Mouse (Mus musculus) bone marrow, adult 2 months (tissue): ENCODE data around the gene Syt9. TPM values are rescaled to one million over a fixed set of nuclear protein-coding genes. Genes with fewer than 3 reads are reported as not detected.

ENCODE experiments used
- H3K27ac ChIP-seq: fragments of 200-500 bp; 2 replicates; pipeline ENCODE4 v1.5.1; 2012; ENCODE audit warnings: low read depth, mild to moderate bottlenecking, control low read depth, inconsistent platforms, low read length; ENCODE audit not compliant: control insufficient read depth, poor library complexity, insufficient read depth
- H3K4me1 ChIP-seq: fragments of 200-500 bp; 2 replicates; pipeline ENCODE4 v1.6.1; 2011; ENCODE audit warnings: low read length; ENCODE audit not compliant: control insufficient read depth, insufficient read depth
- H3K4me3 ChIP-seq: fragments of 200-500 bp; replicated peaks from 2 replicates; pipeline ENCODE3; 2011; ENCODE audit warnings: mild to moderate bottlenecking, low read depth, low read length, control low read depth; ENCODE audit not compliant: control insufficient read depth
- CTCF ChIP-seq: fragments of 200-500 bp; IDR thresholded peaks from 2 replicates; pipeline ENCODE4 v1.5.1; 2011; ENCODE audit warnings: low read length, control low read depth; ENCODE audit not compliant: control insufficient read depth, insufficient read depth
- POLR2A ChIP-seq: fragments of 200-500 bp; IDR thresholded peaks from 2 replicates; pipeline ENCODE4 v1.6.1; 2011; ENCODE audit warnings: low read depth, mild to moderate bottlenecking, control low read depth, low read length, borderline replicate concordance; ENCODE audit not compliant: control insufficient read depth
- WGBS: fragments of 180-500 bp; shearing (Covaris S2); methylation state at CpG from one replicate; pipeline ENCODE4 v1.1.7; 2018; 5-methylcytosine and 5-hydroxymethylcytosine counted together
- polyA plus RNA-seq: library from polyadenylated mRNA; stranded (reverse); fragments of >200 nt; gene quantifications from 2 replicates; pipeline ENCODE4 v1.2.4, GENCODE M21; 2011; ENCODE audit warnings: low replicate concordance; ENCODE audit not compliant: missing spikeins, insufficient read depth, insufficient read length

Syt9 gene
- polyA plus RNA-seq, 1 experiment = 2.5 TPM

GRCm38 (mm10) chr7:107371126-107371920 lies 795 bp downstream of the Syt9 start:
- H3K27ac ChIP-seq = no peak overlapping the region
- H3K4me1 ChIP-seq = no peaks in the 10 kb centered on the region
- no peak for TF ChIP-seq CTCF
- no peak for TF ChIP-seq POLR2A
- 5% methylated on average over 45 of the region's 45 CpGs for WGBS
- no peak overlapping the region for H3K4me3 ChIP-seq

- WGBS = 84% methylated on average over 5 of the region's 5 CpGs
- Histone ChIP-seq H3K4me1 (no peaks in the 10 kb centered on the region), H3K4me3 (no peak overlapping the region), H3K27ac (no peak overlapping the region)
- TF ChIP-seq POLR2A = no peak
- TF ChIP-seq CTCF = no peak
These were observed 10.0 kb downstream of the Syt9 start for GRCm38 (mm10) chr7:107380562-107380961.

DNA sequence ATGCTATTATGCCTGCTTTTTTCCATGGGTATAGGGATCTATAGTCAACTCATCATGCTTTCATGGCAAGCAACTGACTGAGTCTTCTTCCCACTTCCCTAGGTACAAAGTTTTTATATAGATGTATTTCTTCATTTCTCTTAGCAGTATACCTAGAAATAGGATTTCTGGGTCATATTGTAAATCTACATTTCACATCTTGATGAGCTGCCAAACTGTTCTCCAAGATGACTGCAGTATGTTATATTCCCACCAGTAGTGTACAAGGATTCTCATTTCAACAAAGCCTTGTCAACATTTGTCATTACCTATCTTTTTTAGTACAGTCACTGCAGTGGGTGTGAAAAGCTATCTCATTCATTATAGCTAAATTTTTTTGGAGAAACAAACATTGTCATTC lies 19.1 kb downstream of the Syt9 start:
- H3K4me1 ChIP-seq = no peaks in the 10 kb centered on the region
- H3K4me3 ChIP-seq = no peak overlapping the region
- no peak for TF ChIP-seq CTCF
- no peak for TF ChIP-seq POLR2A
- H3K27ac ChIP-seq = no peak overlapping the region

GRCm38 (mm10) chr7:107392749-107393148 lies 22.2 kb downstream of the Syt9 start:
- TF ChIP-seq CTCF = no peak
- TF ChIP-seq POLR2A = no peak
- Histone ChIP-seq H3K4me3 (no peak overlapping the region), H3K4me1 (no peaks in the 10 kb centered on the region), H3K27ac (no peak overlapping the region)
- WGBS = 55% methylated on average over 2 of the region's 2 CpGs

- no peaks in the 10 kb centered on the region for H3K4me1 ChIP-seq
- TF ChIP-seq POLR2A (no peak), CTCF (no peak)
- H3K4me3 ChIP-seq = no peak overlapping the region
- 85% methylated on average over 15 of the region's 15 CpGs for WGBS
- H3K27ac ChIP-seq = no peak overlapping the region
These were observed 29.7 kb downstream of the Syt9 start for GRCm38 (mm10) chr7:107400061-107400799.

GRCm38 (mm10) chr7:107403261-107403660 lies 32.7 kb downstream of the Syt9 start:
- WGBS = 84% methylated on average over 3 of the region's 3 CpGs
- Histone ChIP-seq H3K4me1 (no peaks in the 10 kb centered on the region), H3K4me3 (no peak overlapping the region), H3K27ac (no peak overlapping the region)
- TF ChIP-seq CTCF = no peak
- no peak for TF ChIP-seq POLR2A

DNA sequence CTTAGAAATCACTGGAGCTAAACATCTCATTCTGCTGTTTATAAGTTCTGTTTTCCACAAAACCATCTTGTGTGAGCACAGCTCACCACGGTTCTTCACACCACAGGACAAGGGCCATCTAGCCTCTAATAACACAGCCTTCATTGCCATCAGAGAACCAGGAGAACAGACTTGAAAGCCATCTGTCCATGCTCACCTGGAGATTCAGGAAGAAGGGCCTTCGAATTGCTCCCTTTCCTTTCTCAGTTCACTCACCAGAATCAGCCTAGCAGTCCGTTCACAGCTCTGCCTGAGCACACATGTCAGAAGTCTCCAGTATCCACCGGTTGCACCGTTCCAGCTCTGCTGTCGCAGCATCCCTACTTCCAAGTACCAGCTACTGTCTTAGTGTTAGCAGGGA lies 44.4 kb downstream of the Syt9 start:
- TF ChIP-seq POLR2A = no peak
- TF ChIP-seq CTCF = no peak
- 81% methylated on average over 6 of the region's 6 CpGs for WGBS
- no peak overlapping the region for H3K27ac ChIP-seq
- H3K4me1 ChIP-seq = no peaks in the 10 kb centered on the region
- H3K4me3 ChIP-seq = no peak overlapping the region

DNA sequence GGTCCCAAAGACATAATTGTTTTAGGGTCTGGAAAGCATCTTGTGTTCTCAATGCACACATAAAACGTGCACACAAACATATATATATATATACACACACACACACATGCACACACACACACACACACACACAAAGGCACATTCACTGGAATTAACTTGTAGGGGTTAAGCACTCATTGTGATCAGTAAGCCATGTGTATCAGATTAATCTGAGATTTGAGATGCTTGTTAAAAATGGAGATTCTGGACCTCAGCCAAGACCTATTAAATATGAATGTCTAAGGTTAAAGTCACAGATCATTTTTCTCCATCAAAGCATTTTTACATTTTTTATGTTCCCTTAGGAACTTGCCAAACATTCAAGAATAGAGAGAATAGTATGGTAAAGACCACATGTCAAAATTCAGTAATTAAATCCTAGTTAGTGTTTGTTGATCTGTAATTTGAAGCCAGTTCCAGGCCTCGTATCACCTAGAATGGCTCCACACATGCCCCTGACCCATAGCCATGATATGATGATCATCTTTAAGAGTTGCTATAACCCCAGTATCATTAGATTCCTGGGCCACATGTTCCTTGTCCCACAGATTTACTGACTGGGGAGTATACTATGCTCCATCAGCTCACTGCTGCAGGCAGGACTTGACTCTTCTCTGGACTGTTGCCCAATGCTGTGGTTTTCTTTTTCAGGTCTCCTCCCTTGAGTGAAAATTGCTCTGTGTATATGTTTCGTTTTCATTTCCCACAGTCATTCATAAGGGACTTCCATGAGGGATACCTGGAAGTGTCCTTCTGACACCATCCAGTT lies 46.7 kb downstream of the Syt9 start:
- Histone ChIP-seq H3K4me1 (no peaks in the 10 kb centered on the region), H3K4me3 (no peak overlapping the region), H3K27ac (no peak overlapping the region)
- TF ChIP-seq POLR2A (no peak), CTCF (no peak)
- 53% methylated on average over 3 of the region's 3 CpGs for WGBS

GRCm38 (mm10) chr7:107437381-107437780 lies 66.9 kb downstream of the Syt9 start:
- Histone ChIP-seq H3K4me1 (no peaks in the 10 kb centered on the region), H3K27ac (no peak overlapping the region), H3K4me3 (no peak overlapping the region)
- TF ChIP-seq CTCF (no peak), POLR2A (no peak)
- WGBS = 79% methylated on average over 3 of the region's 3 CpGs
